Mouse (Mus musculus): ENCODE results near the gene Eng.

- no peak for TF ChIP-seq MYOG (IDR thresholded peaks at IDR 0.05; ENCODE audit: control insufficient read depth, extremely low read depth, insufficient read length)
- no peak for TF ChIP-seq USF1 (IDR thresholded peaks at IDR 0.05; ENCODE audit: low read depth)
- no peak for TF ChIP-seq CTCF (IDR thresholded peaks at IDR 0.05; ENCODE audit: control insufficient read depth, insufficient read depth, insufficient read length)
Observed at GRCm38 (mm10) chr2:32718761-32719160, 72.4 kb downstream of the Eng start.

Data from C2C12 (cell line).